Mouse (Mus musculus) midbrain, embryonic 11.5 days (tissue): ENCODE results near the gene Polr3h. TPM values are rescaled to one million over a fixed set of nuclear protein-coding genes. Genes with fewer than 3 reads are reported as not detected.

Experiments used
- ATAC-seq: fragments of 200-750 bp; cut with Nextera tagmentation; 2 replicates; pipeline ENCODE4 v1.8.0; 2017; ENCODE audit warnings: moderate TSS enrichment, moderate library complexity; ENCODE audit not compliant: low FRiP score
- DNase-seq: peaks from one replicate; pipeline ENCODE4 v3.0.0; 2015; ENCODE audit warnings: low spot score; ENCODE audit errors: missing footprints
- H3K27ac ChIP-seq: fragments of 300-500 bp; sonication (generic); 2 replicates; pipeline ENCODE4 v1.5.1; 2014; ENCODE audit warnings: low read depth, low read length
- H3K27me3 ChIP-seq: fragments of 300-500 bp; sonication (generic); 2 replicates; pipeline ENCODE4 v1.6.1; 2014; ENCODE audit warnings: mild to moderate bottlenecking, low read length, moderate library complexity, mixed read lengths; ENCODE audit not compliant: control insufficient read depth, insufficient read depth
- H3K36me3 ChIP-seq: fragments of 300-500 bp; sonication (generic); 2 replicates; pipeline ENCODE4 v1.6.1; 2014; ENCODE audit warnings: mild to moderate bottlenecking, low read length, moderate library complexity, mixed read lengths; ENCODE audit not compliant: control insufficient read depth, insufficient read depth
- H3K4me1 ChIP-seq: fragments of 300-500 bp; sonication (generic); 2 replicates; pipeline ENCODE4 v1.6.1; 2014; ENCODE audit warnings: low read length; ENCODE audit not compliant: control insufficient read depth, insufficient read depth
- H3K4me2 ChIP-seq: fragments of 300-500 bp; sonication (generic); 2 replicates; pipeline ENCODE4 v1.6.1; 2014; ENCODE audit warnings: mild to moderate bottlenecking, moderate library complexity
- H3K4me3 ChIP-seq: fragments of 300-500 bp; sonication (generic); 2 replicates; pipeline ENCODE4 v1.5.1; 2014; ENCODE audit warnings: low read depth, low read length
- H3K9ac ChIP-seq: fragments of 300-500 bp; sonication (generic); 2 replicates; pipeline ENCODE4 v1.6.1; 2014; ENCODE audit warnings: low read length
- H3K9me3 ChIP-seq: fragments of 300-500 bp; sonication (generic); 2 replicates; pipeline ENCODE4 v1.6.1; 2016; ENCODE audit warnings: low read length; ENCODE audit not compliant: control insufficient read depth
- WGBS: fragments of 180-500 bp; shearing (Covaris S2); extraction: QIAGEN DNeasy Blood & Tissue Kit; methylation state at CpG from one replicate; pipeline ENCODE4 v1.1.7; 2014; 5-methylcytosine and 5-hydroxymethylcytosine counted together
- polyA plus RNA-seq: library from polyadenylated mRNA; unstranded; fragments of >200 nt; fragmentation: Nextera tagmentation; extraction: Ambion mirVana; gene quantifications from 2 replicates; pipeline ENCODE4 v1.2.1, GENCODE M21; 2014

The Polr3h gene
- polyA plus RNA-seq, 1 experiment from 2014 or later: 75.6 TPM

DNA sequence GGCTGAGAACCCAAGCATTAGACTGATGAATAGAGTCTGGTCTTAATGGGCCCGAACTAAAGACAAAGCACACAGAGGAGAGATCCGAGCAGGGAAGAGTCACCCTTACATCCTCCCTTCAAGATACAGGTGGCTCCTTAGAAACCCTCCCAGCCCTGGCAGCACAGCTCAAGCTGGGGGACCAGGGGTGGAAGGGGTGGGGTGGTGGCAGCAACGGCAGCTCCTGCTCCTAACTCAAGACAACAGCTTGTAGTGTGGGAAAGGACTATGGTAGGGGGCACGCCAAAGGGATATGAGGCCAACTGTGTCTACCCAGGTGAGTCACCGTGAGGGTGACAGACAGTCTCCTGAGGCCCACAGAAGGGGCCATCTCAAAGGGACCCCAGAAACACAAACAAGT lies 78.2 kb downstream of the Polr3h start:
- Histone ChIP-seq H3K4me2 (no peak overlapping the region), H3K27me3 (no peaks in the 10 kb centered on the region), H3K36me3 (peaks cover 22% of the 10 kb centered on the region; the same call in 1 of the 2 replicates), H3K4me1 (no peaks in the 10 kb centered on the region), H3K9me3 (no peaks in the 10 kb centered on the region), H3K9ac (no peak overlapping the region), H3K27ac (no peak overlapping the region), H3K4me3 (no peak overlapping the region)
- no peak for ATAC-seq
- WGBS: 94% methylated on average over 5 of the region's 5 CpGs
- DNase-seq: no peak

DNA sequence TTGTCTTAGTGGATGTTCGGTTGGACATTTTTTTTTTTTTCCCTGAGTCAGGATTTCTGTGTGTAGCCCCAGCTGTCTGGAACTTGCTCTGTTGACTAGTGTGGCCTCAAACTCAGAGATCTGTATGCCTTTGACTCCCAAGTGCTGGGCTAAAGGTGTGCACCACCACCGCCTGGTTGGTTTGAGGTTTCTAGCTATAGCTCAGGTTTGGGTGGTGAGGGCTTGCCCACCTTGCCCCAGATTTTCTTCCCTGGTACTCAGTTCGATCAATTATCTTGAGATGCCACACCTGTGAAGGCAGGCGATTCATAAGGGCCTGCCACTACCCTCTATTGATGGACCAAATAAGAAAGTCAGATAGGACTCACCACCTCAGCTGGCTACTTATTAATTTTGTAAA lies 78.9 kb downstream of the Polr3h start:
- Histone ChIP-seq H3K4me1 (no peaks in the 10 kb centered on the region), H3K9ac (no peak overlapping the region), H3K36me3 (peaks cover 22% of the 10 kb centered on the region; the same call in 1 of the 2 replicates), H3K27ac (no peak overlapping the region), H3K9me3 (no peaks in the 10 kb centered on the region), H3K27me3 (no peaks in the 10 kb centered on the region), H3K4me3 (no peak overlapping the region), H3K4me2 (no peak overlapping the region)
- ATAC-seq (no peak), DNase-seq (no peak)
- 93% methylated on average over 4 of the region's 4 CpGs for WGBS

DNA sequence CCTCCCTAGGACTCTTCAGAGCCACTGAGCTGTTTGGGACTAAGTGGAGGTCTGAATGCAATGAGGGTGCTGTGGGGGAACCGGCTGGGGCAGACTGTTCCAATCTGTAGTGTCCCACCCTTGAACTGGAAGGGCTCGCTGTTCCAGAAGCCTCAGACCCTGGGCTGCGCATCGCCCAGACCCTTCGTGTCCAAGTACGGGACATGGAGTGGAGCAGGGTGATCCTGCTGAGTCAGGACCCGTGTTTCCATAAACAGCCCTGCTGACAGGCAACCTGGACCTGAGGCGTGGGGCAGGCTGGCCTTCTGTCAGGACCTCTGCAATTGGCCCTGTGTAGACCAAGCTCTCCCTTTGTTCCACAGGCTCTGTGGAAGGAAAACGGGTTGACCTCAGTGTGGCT lies 79.3 kb downstream of the Polr3h start:
- peaks cover 22% of the 10 kb centered on the region; the same call in 1 of the 2 replicates for H3K36me3 ChIP-seq
- H3K27me3 ChIP-seq: no peaks in the 10 kb centered on the region
- no peak overlapping the region for H3K4me2 ChIP-seq
- ATAC-seq (no peak), DNase-seq (peak; percentile 31)
- 92% methylated on average over 9 of the region's 9 CpGs for WGBS
- no peaks in the 10 kb centered on the region for H3K9me3 ChIP-seq
- H3K4me1 ChIP-seq: no peaks in the 10 kb centered on the region
- H3K4me3 ChIP-seq: no peak overlapping the region
- no peak overlapping the region for H3K27ac ChIP-seq
- H3K9ac ChIP-seq: no peak overlapping the region

DNA sequence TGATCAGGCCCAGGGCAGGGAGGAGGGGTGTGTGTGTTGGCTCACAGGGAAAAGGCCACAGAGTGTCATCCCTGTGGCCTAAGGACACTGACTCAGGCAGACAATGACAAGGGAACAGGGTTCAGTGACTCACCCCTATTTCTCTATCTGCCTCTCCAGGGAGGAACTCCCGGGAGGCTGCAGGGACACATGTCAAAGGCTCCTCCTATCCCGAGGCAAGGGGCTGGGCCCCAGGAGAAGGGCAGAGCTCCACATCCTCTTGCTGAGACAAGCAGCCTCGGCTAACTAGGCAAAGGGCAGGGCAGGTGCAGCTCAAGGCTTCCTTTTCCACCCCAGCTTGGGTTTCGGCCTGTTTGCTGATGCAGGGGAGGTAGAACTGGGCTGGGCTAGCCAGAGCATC lies 80.3 kb downstream of the Polr3h start:
- 33% methylated on average over 4 of the region's 4 CpGs for WGBS
- Histone ChIP-seq H3K9ac (no peak overlapping the region), H3K27me3 (no peaks in the 10 kb centered on the region)

DNA sequence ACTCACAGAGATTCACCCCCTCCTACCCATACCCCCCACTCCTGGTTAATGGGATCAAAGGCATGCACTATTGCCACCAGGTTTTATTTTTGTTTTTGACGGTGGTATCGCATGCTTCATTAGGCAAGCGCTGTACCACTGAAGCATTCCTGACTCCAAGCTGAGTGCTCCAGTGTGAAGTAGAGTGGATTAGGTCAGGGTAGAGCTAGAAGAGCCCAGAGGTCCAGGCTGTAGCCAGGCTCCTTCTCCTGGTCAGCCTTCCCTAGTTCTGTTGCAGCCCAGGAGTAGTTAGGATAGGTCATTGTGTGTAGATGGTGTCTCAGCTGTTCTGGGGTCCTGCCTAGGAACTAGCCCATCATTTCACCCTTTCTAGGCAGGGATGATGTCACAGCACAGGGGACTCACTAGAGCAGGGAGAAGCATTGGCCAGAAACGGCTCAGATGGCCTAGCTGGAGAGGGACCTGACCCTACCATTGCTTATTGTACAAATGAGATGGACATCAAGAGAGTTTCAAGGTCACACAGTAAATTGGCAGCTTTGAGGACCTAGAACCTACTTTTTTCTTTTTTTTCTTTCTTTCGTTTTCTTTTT lies 80.9 kb downstream of the Polr3h start:
- WGBS: 79% methylated on average over 5 of the region's 5 CpGs
- H3K9ac ChIP-seq: no peak overlapping the region
- H3K4me2 ChIP-seq: no peak overlapping the region
- peaks cover 11% of the 10 kb centered on the region; the same call in 1 of the 2 replicates for H3K36me3 ChIP-seq
- no peak overlapping the region for H3K4me3 ChIP-seq
- DNase-seq (peak; percentile 74), ATAC-seq (no peak)
- no peaks in the 10 kb centered on the region for H3K9me3 ChIP-seq
- no peaks in the 10 kb centered on the region for H3K4me1 ChIP-seq
- H3K27me3 ChIP-seq: no peaks in the 10 kb centered on the region
- H3K27ac ChIP-seq: no peak overlapping the region

More for the DNA sequence above, 80.3 kb downstream of the Polr3h start:
- Histone ChIP-seq H3K4me2 (no peak overlapping the region), H3K4me3 (no peak overlapping the region), H3K36me3 (peaks cover 14% of the 10 kb centered on the region; the same call in 1 of the 2 replicates), H3K9me3 (no peaks in the 10 kb centered on the region), H3K27ac (no peak overlapping the region), H3K4me1 (no peaks in the 10 kb centered on the region)
- ATAC-seq (no peak), DNase-seq (peak; percentile 41)

DNA sequence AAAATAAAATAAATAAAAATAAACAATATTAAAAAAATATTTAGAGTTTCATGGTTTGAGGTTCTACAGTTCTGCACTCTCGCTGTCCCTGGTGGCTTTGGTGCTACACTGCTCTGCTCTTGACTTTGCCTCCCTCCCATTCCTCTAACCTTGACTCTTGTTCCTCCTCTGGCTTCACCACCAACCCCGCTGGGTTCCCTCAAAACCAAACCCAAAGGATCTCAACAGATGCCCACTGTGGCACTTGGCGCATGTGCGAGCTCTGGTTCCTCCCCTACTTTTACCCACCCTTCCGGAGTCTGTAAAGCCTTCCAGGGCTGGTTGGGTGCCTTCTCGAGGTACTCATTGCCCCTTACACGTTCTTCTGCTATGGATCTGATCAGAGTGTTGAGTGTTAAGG lies 83.8 kb downstream of the Polr3h start:
- 90% methylated on average over 7 of the region's 7 CpGs for WGBS
- Histone ChIP-seq H3K4me3 (no peak overlapping the region), H3K36me3 (no peaks in the 10 kb centered on the region), H3K9ac (no peak overlapping the region), H3K27me3 (no peaks in the 10 kb centered on the region), H3K9me3 (no peaks in the 10 kb centered on the region), H3K4me2 (no peak overlapping the region), H3K27ac (no peak overlapping the region), H3K4me1 (no peaks in the 10 kb centered on the region)
- DNase-seq: peak; percentile 8
- ATAC-seq: no peak

DNA sequence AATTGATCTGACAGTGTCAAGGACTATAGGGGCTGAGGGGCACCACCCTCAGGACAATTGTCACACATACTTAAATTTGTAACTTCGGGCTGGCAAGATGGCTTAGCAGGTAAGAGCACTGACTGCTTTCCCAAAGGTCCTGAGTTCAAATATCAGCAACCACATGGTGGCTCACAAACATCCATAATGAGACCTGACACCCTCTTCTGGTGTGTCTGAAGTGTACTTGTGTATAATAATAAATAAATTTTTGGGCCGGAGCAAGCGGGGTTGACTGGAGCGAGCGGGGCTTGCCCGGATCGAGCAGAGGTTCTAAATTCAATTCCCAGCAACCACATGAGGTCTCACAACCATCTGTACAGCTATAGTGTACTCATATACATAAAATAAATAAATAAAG lies 85.7 kb downstream of the Polr3h start:
- Histone ChIP-seq H3K9ac (no peak overlapping the region), H3K4me2 (no peak overlapping the region), H3K4me1 (no peaks in the 10 kb centered on the region; the same call in 1 of the 2 replicates), H3K27me3 (no peaks in the 10 kb centered on the region), H3K27ac (no peak overlapping the region), H3K9me3 (no peaks in the 10 kb centered on the region), H3K4me3 (no peak overlapping the region), H3K36me3 (no peaks in the 10 kb centered on the region)
- no peak for ATAC-seq
- DNase-seq: no peak
- WGBS: 90% methylated on average over 7 of the region's 7 CpGs

DNA sequence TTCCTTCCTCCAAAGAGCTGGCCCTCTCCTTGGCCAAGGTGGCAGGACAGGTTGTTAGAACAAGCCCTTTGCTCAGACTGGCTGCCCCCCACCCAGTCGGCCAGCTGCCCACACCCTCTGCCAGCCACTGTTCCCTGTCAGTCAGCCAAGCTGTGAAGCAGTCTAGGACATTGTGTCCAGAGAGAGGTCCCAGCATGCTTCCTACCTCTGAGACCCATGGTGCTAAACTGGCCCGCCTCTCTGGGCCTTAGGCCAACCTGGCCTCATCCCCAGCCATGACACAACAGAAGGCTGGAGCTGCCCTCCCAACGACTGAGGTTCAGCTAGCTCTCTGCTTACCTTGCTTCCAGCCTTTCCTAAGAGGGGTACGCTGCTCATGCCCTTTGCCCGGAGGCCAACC lies 86.4 kb downstream of the Polr3h start:
- WGBS: 71% methylated on average over 5 of the region's 5 CpGs
- Histone ChIP-seq H3K36me3 (no peaks in the 10 kb centered on the region), H3K4me3 (no peak overlapping the region), H3K9ac (no peak overlapping the region), H3K4me1 (no peaks in the 10 kb centered on the region; the same call in 1 of the 2 replicates), H3K27me3 (no peaks in the 10 kb centered on the region), H3K4me2 (no peak overlapping the region), H3K27ac (no peak overlapping the region), H3K9me3 (no peaks in the 10 kb centered on the region)
- no peak for DNase-seq
- ATAC-seq: no peak

DNA sequence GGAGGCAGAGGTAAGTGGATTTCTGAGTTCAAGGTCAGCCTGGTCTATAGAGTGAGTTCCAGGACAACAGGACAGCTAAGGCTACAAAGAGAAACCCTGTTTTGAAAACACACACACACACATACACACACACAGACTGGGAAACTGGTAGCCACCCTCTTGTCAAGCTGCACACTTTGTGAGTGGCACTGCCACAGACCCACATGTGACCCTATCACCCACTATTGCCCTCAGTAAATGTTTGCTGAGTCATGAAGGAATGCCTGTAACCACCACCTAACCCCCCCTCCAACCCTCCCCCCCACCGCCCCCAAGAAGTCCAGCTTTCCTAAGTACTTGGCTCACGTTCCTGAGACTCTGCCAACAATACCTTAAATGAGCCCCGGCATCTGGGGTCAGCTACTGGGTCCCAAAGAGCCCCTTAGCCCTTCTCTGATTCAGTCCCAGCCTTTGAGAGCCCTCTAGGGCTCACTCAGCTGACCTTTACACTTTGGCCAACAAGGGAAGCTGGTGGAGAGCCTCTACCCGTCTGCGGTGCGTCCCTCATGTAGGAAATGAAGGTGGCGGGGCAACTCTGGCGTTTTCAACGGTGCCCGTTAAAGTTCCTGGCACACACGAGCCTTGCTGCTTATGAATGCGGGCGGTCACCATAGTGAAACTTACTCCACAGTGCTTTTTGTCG lies 87.3 kb downstream of the Polr3h start:
- WGBS: 81% methylated on average over 14 of the region's 14 CpGs
- ATAC-seq: no peak

More for the DNA sequence above, 87.3 kb downstream of the Polr3h start:
- Histone ChIP-seq H3K4me3 (no peak overlapping the region), H3K27ac (no peak overlapping the region), H3K9me3 (no peaks in the 10 kb centered on the region), H3K4me1 (no peaks in the 10 kb centered on the region; the same call in 1 of the 2 replicates), H3K27me3 (no peaks in the 10 kb centered on the region), H3K4me2 (no peak overlapping the region), H3K9ac (no peak overlapping the region), H3K36me3 (no peaks in the 10 kb centered on the region)
- peak; percentile 61 for DNase-seq
